Mouse (Mus musculus) gastrocnemius, postnatal 25 days (tissue): ENCODE measurements around the gene Mcu. TPM values are rescaled to one million over a fixed set of nuclear protein-coding genes. Genes with fewer than 3 reads are reported as not detected.
A peak's percentile ranks its signal among the peaks of the same experiment; 100 is the strongest.

Experiments
- DNase-seq: peaks from one replicate; pipeline ENCODE4 v3.0.0; 2022
- long read RNA-seq, 2 experiments: library from polyadenylated mRNA; stranded (forward); transcript quantifications; one replicate each; pipeline ENCODE4 v2.0.0; 2021
- total RNA-seq, 2 experiments: library from RNA; stranded (reverse); gene quantifications; 1 replicate in 1 of 2; 2 replicates in 1 of 2; pipeline ENCODE4 v1.2.3; 2021

Gene Mcu
- 10 to 100 TPM; 38.7 to 40.9 TPM for total RNA-seq
- long read RNA-seq, experiment 1, transcript Mcu-202 (8 exons, 2,872 nt): major isoform, 7 of 21 reads
- long read RNA-seq, experiment 1, partial matches to known transcripts: 0 of 21 reads
- long read RNA-seq, experiment 1, other reads (novel, unspliced or antisense): 14 of 21 reads
- long read RNA-seq, experiment 2, transcript Mcu-202 (8 exons, 2,872 nt): major isoform, 5 of 21 reads
- long read RNA-seq, experiment 2, partial matches to known transcripts: 1 of 21 reads
- long read RNA-seq, experiment 2, other reads (novel, unspliced or antisense): 15 of 21 reads

- peak; percentile 95 for DNase-seq
Measured at GRCm38 (mm10) chr10:59616522-59616921, at the start of gene Mcu. TSS of gene Mcu (minus strand) at chr10:59616692.

- DNase-seq: no peak
Measured at GRCm38 (mm10) chr10:59665503-59666291, 49.2 kb upstream of the Mcu start.

GRCm38 (mm10) chr10:59664765-59665164 is 48.3 kb upstream of the Mcu start:
- no peak for DNase-seq

GRCm38 (mm10) chr10:59656799-59657198 is 40.3 kb upstream of the Mcu start:
- DNase-seq: no peak

GRCm38 (mm10) chr10:59646821-59647378 is 30.4 kb upstream of the Mcu start:
- DNase-seq: no peak

- DNase-seq: no peak
Measured at GRCm38 (mm10) chr10:59645153-59645552, 28.7 kb upstream of the Mcu start.

GRCm38 (mm10) chr10:59644710-59645109 is 28.2 kb upstream of the Mcu start:
- no peak for DNase-seq

GRCm38 (mm10) chr10:59643645-59644044 is 27.2 kb upstream of the Mcu start:
- DNase-seq: no peak

GRCm38 (mm10) chr10:59642659-59643377 is 26.3 kb upstream of the Mcu start:
- no peak for DNase-seq

GRCm38 (mm10) chr10:59638576-59638975 is 22.1 kb upstream of the Mcu start:
- DNase-seq: no peak

- DNase-seq: no peak
Measured at GRCm38 (mm10) chr10:59637596-59638124, 21.2 kb upstream of the Mcu start.

GRCm38 (mm10) chr10:59636751-59637533 is 20.4 kb upstream of the Mcu start:
- DNase-seq: peak; percentile 21

GRCm38 (mm10) chr10:59636048-59636447 is 19.6 kb upstream of the Mcu start:
- no peak for DNase-seq

GRCm38 (mm10) chr10:59629506-59629782 is 13.0 kb upstream of the Mcu start:
- DNase-seq: no peak

GRCm38 (mm10) chr10:59628641-59629505 is 12.4 kb upstream of the Mcu start:
- no peak for DNase-seq

- DNase-seq: peak; percentile 43
Measured at GRCm38 (mm10) chr10:59623496-59623895, 7.0 kb upstream of the Mcu start.

GRCm38 (mm10) chr10:59621355-59621754 is 4.9 kb upstream of the Mcu start:
- DNase-seq: no peak

- DNase-seq: no peak
Measured at GRCm38 (mm10) chr10:59617776-59618175, 1.3 kb upstream of the Mcu start.

GRCm38 (mm10) chr10:59615981-59616520 is 441 bp downstream of the Mcu start, which contains the start of gene Gm10322:
TSS of gene Gm10322 (plus strand) at chr10:59616063.
- peak; percentile 81 for DNase-seq

GRCm38 (mm10) chr10:59615411-59615810 is 1.1 kb downstream of the Mcu start:
- DNase-seq: no peak
